Mouse (Mus musculus) forebrain, postnatal 0 days (tissue): Measurements from ENCODE around the gene Tango6. TPM values are rescaled to one million over a fixed set of nuclear protein-coding genes. Genes with fewer than 3 reads are reported as not detected.

Source experiments
- ATAC-seq: fragments of 200-750 bp; cut with Nextera tagmentation; 2 replicates; pipeline ENCODE4 v1.8.0; 2017; ENCODE audit warnings: mild to moderate bottlenecking, moderate library complexity
- DNase-seq: peaks from one replicate; pipeline ENCODE4 v3.0.0-alpha.2; 2015
- H3K27ac ChIP-seq: fragments of 300-500 bp; sonication (generic); 2 replicates; pipeline ENCODE4 v1.5.1; 2014; ENCODE audit warnings: low read depth, mild to moderate bottlenecking, antibody characterized with exemption, low read length, moderate library complexity, mixed read lengths
- H3K27me3 ChIP-seq: fragments of 300-500 bp; sonication (generic); 2 replicates; pipeline ENCODE4 v1.6.1; 2014; ENCODE audit warnings: mild to moderate bottlenecking, low read length, mixed read lengths; ENCODE audit not compliant: insufficient read depth
- H3K36me3 ChIP-seq: fragments of 300-500 bp; sonication (generic); 2 replicates; pipeline ENCODE4 v1.6.1; 2014; ENCODE audit warnings: mild to moderate bottlenecking, moderate library complexity; ENCODE audit not compliant: insufficient read depth
- H3K4me1 ChIP-seq: fragments of 300-500 bp; sonication (generic); 2 replicates; pipeline ENCODE4 v1.6.1; 2014; ENCODE audit warnings: antibody characterized with exemption; ENCODE audit not compliant: insufficient read depth
- H3K4me2 ChIP-seq: fragments of 300-500 bp; sonication (generic); 2 replicates; pipeline ENCODE4 v1.6.1; 2014; ENCODE audit warnings: low read depth, mild to moderate bottlenecking, moderate library complexity
- H3K4me3 ChIP-seq: fragments of 300-500 bp; sonication (generic); 2 replicates; pipeline ENCODE4 v1.5.1; 2014; ENCODE audit warnings: low read depth, low read length, mixed read lengths
- H3K9ac ChIP-seq: fragments of 300-500 bp; sonication (generic); 2 replicates; pipeline ENCODE4 v1.6.1; 2014; ENCODE audit warnings: mild to moderate bottlenecking
- H3K9me3 ChIP-seq: fragments of 300-500 bp; sonication (generic); 2 replicates; pipeline ENCODE4 v1.6.1; 2016; ENCODE audit warnings: low read length
- CTCF ChIP-seq: sonication (generic); IDR thresholded peaks from 2 replicates; pipeline ENCODE4 v1.5.1; 2016; ENCODE audit warnings: antibody characterized with exemption, control low read depth, low read depth
- WGBS: fragments of 180-500 bp; shearing (Covaris S2); extraction: QIAGEN DNeasy Blood & Tissue Kit; methylation state at CpG from one replicate; pipeline ENCODE4 v1.1.7; 2014; 5-methylcytosine and 5-hydroxymethylcytosine counted together
- polyA plus RNA-seq: library from polyadenylated mRNA; unstranded; fragments of >200 nt; fragmentation: Nextera tagmentation; extraction: Ambion mirVana; gene quantifications from 2 replicates; pipeline ENCODE4 v1.2.1, GENCODE M21; 2015
- total RNA-seq: library from RNA; depleted of rRNA; stranded (reverse); fragments of >200 nt; gene quantifications from 2 replicates; pipeline ENCODE4 v1.2.3, GENCODE M21; 2014

The Tango6 gene
- total and polyA plus RNA-seq, 2 experiments from 2014 or later, result 3.8 to 7.5 TPM

- no peak overlapping the region for H3K4me3 ChIP-seq
Measured at GRCm38 (mm10) chr8:106854534-106855241, 171.8 kb downstream of the Tango6 start.

GRCm38 (mm10) chr8:106855242-106855562 lies 172.3 kb downstream of the Tango6 start:
- no peak for TF ChIP-seq CTCF
- Histone ChIP-seq H3K4me3 (no peak overlapping the region), H3K4me2 (no peak overlapping the region), H3K4me1 (no peaks in the 10 kb centered on the region), H3K36me3 (no peaks in the 10 kb centered on the region), H3K27ac (no peak overlapping the region), H3K9ac (no peak overlapping the region), H3K9me3 (no peaks in the 10 kb centered on the region), H3K27me3 (no peaks in the 10 kb centered on the region)
- ATAC-seq (no peak), DNase-seq (no peak)
- WGBS, result 85% methylated on average over 3 of the region's 3 CpGs

More at GRCm38 (mm10) chr8:106854534-106855241, 171.8 kb downstream of the Tango6 start:
- TF ChIP-seq CTCF, result 0 out of 2 replicates have a peak, but pooled peaks have one; percentile 7
- Histone ChIP-seq H3K9me3 (no peaks in the 10 kb centered on the region), H3K27ac (no peak overlapping the region), H3K27me3 (no peaks in the 10 kb centered on the region), H3K9ac (no peak overlapping the region), H3K36me3 (no peaks in the 10 kb centered on the region), H3K4me1 (no peaks in the 10 kb centered on the region), H3K4me2 (no peak overlapping the region)
- 54% methylated on average over 8 of the region's 8 CpGs for WGBS
- no peak for DNase-seq
- no peak for ATAC-seq

GRCm38 (mm10) chr8:106862845-106863244 lies 180.0 kb downstream of the Tango6 start:
- WGBS, result 88% methylated on average over 10 of the region's 10 CpGs
- ATAC-seq, result no peak
- H3K27me3 ChIP-seq, result no peaks in the 10 kb centered on the region

GRCm38 (mm10) chr8:106865354-106865753 lies 182.5 kb downstream of the Tango6 start:
- no peak for TF ChIP-seq CTCF
- DNase-seq (no peak), ATAC-seq (0 out of 2 replicates have a peak, but pooled peaks have one; percentile 20)
- no peaks in the 10 kb centered on the region for H3K9me3 ChIP-seq
- H3K4me1 ChIP-seq, result no peaks in the 10 kb centered on the region
- no peak overlapping the region for H3K9ac ChIP-seq
- H3K4me3 ChIP-seq, result no peak overlapping the region
- no peak overlapping the region for H3K4me2 ChIP-seq
- peaks cover 8% of the 10 kb centered on the region for H3K27me3 ChIP-seq
- 61% methylated on average over 9 of the region's 9 CpGs for WGBS
- no peaks in the 10 kb centered on the region for H3K36me3 ChIP-seq
- H3K27ac ChIP-seq, result no peak overlapping the region

More at GRCm38 (mm10) chr8:106862845-106863244, 180.0 kb downstream of the Tango6 start:
- TF ChIP-seq CTCF, result no peak
- no peak for DNase-seq
- H3K27ac ChIP-seq, result no peak overlapping the region
- no peak overlapping the region for H3K9ac ChIP-seq
- no peak overlapping the region for H3K4me3 ChIP-seq
- no peaks in the 10 kb centered on the region for H3K9me3 ChIP-seq
- no peaks in the 10 kb centered on the region for H3K36me3 ChIP-seq
- H3K4me2 ChIP-seq, result no peak overlapping the region
- no peaks in the 10 kb centered on the region for H3K4me1 ChIP-seq

GRCm38 (mm10) chr8:106870051-106870450 lies 187.2 kb downstream of the Tango6 start, which contains the start of gene Has3:
Gene Has3 (plus strand): TSS chr8:106870242.
- TF ChIP-seq CTCF, result no peak; the same call in 1 of the 2 replicates
- DNase-seq (peak; percentile 53), ATAC-seq (no peak)
- Histone ChIP-seq H3K4me3 (peak within 1 kb of the TSS; percentile 62), H3K27ac (peak within 1 kb of the TSS; percentile 54; the same call in 1 of the 2 replicates), H3K27me3 (peaks cover 8% of the 10 kb centered on the region), H3K9ac (peak within 1 kb of the TSS; percentile 58), H3K4me2 (peak within 1 kb of the TSS; percentile 96), H3K9me3 (no peaks in the 10 kb centered on the region), H3K36me3 (peaks cover 10% of the 10 kb centered on the region), H3K4me1 (peaks cover 18% of the 10 kb centered on the region)
- 3% methylated on average over 18 of the region's 18 CpGs for WGBS

- peak; percentile 59 for TF ChIP-seq CTCF
- Histone ChIP-seq H3K36me3 (peaks cover 13% of the 10 kb centered on the region), H3K4me1 (peaks cover 18% of the 10 kb centered on the region), H3K9ac (peak overlapping the region; percentile 58), H3K4me2 (peak overlapping the region; percentile 96), H3K4me3 (peak overlapping the region; percentile 62), H3K9me3 (no peaks in the 10 kb centered on the region), H3K27me3 (peaks cover 8% of the 10 kb centered on the region), H3K27ac (peak overlapping the region; percentile 54; the same call in 1 of the 2 replicates)
- 1% methylated on average over 59 of the region's 63 CpGs for WGBS
- DNase-seq (peak; percentile 70), ATAC-seq (peak; percentile 80)
Measured at GRCm38 (mm10) chr8:106870537-106871327, 187.9 kb downstream of the Tango6 start.
